Mouse (Mus musculus): ENCODE data around the gene Gm9376. TPM values are rescaled to one million over a fixed set of nuclear protein-coding genes. Genes with fewer than 3 reads are reported as not detected.

Gene Gm9376
- total RNA-seq, 1 experiment from 2014 or later: not detected

GRCm38 (mm10) chr14:118282272-118282671, 15.5 kb downstream of the Gm9376 start:
- DNase-seq: no peak

GRCm38 (mm10) chr14:118282917-118283316, 16.2 kb downstream of the Gm9376 start:
- no peak for DNase-seq

GRCm38 (mm10) chr14:118286096-118286495, 19.3 kb downstream of the Gm9376 start:
- no peak for DNase-seq

- DNase-seq: no peak
Observed at GRCm38 (mm10) chr14:118289133-118289532, 22.4 kb downstream of the Gm9376 start.

GRCm38 (mm10) chr14:118290009-118290408, 23.2 kb downstream of the Gm9376 start:
- no peak for DNase-seq

- no peak for DNase-seq
Observed at GRCm38 (mm10) chr14:118302606-118303005, 35.8 kb downstream of the Gm9376 start.

GRCm38 (mm10) chr14:118304560-118304959, 37.8 kb downstream of the Gm9376 start:
- DNase-seq: no peak

- no peak for DNase-seq
Observed at GRCm38 (mm10) chr14:118305951-118306350, 39.2 kb downstream of the Gm9376 start.

GRCm38 (mm10) chr14:118307060-118307459, 40.3 kb downstream of the Gm9376 start:
- no peak for DNase-seq

- DNase-seq: no peak
Observed at GRCm38 (mm10) chr14:118311703-118312102, 44.9 kb downstream of the Gm9376 start.

- DNase-seq: no peak
Observed at GRCm38 (mm10) chr14:118312664-118313063, 45.9 kb downstream of the Gm9376 start.

- no peak for DNase-seq
Observed at GRCm38 (mm10) chr14:118313931-118314330, 47.2 kb downstream of the Gm9376 start.

- no peak for DNase-seq
Observed at GRCm38 (mm10) chr14:118317260-118317659, 50.5 kb downstream of the Gm9376 start.

Small RNA genes lying within 50 kb of the gene (microRNA-seq; reads per million reads assigned to microRNA genes)
- 0 reads per million in 2 experiments for gene Mir6241

Other genes with a start within 250 kb of the Gm9376 start
- gene Dct, start 214.7 kb upstream of the Gm9376 start, total RNA-seq (2021): not detected in 2 replicates
- 22.0 and 22.4 TPM in 2 replicates for gene Tgds, start 134.2 kb upstream of the Gm9376 start, total RNA-seq (2021)
- 25.3 and 26.0 TPM in 2 replicates for gene Gpr180, start 129.8 kb upstream of the Gm9376 start, total RNA-seq (2021)
- gene Sox21, start 29.9 kb upstream of the Gm9376 start, total RNA-seq (2021): not detected in 2 replicates

Measured in adrenal gland, postnatal 14 days (tissue).